Mouse (Mus musculus) leukemia stem cell, adult 10-12 weeks (primary cell): ENCODE measurements around the gene Lrrc32. TPM values are rescaled to one million over a fixed set of nuclear protein-coding genes. Genes with fewer than 3 reads are reported as not detected.

ENCODE experiments used
- polyA plus RNA-seq: library from polyadenylated mRNA; stranded (reverse); fragments of >175 nt; gene quantifications from 2 replicates; pipeline ENCODE4 v1.2.3, GENCODE M21; 2012; ENCODE audit warnings: low replicate concordance

Lrrc32 gene
- polyA plus RNA-seq: 0.86 and 1.3 TPM in 2 replicates

DNA sequence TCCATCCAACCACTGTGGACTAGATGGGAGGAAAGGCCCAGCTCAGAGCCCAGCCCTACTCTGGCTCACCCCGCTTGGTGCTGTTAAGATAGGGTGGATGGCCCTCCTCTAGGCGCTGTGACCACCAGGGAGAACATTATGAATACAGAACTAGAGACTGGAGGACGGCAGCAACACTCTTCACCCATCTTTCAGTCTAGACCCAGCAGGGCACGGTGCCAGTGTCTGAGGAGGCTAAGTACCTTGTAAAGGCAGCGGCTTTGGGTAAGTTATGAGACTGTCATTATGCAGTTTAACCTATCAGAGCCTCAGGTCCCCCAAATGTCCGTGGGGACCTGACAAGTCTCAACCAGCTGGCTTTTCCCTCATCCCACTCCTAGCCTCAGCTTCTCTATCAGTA, at the start of gene Lrrc32:
Gene Lrrc32 (plus strand): TSS at position 153 of the 400 bp plus-strand sequence.

DNA sequence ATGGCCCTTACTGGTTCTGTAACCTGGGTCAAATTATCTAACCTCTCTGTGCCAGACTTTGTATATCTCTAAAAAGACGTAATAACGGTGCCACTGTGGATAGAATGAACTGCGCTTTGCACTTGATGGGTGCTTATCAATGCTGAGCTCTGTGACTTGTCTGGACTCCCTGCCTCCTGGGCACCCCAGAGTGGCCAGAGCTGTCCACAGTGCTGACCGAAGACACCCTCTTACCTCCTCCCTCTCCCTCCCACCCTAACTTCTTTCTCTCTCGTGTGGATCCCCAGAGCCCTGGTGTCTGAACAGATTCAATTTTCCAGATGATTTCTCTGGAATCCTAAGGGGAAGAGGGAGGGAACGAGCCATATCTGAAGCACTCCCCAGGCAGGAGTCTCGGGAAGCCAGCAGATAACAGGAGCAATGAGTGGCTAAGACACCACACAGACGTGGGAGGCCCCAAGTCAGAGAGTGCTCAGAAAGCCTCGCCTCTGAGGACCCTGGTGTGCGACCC, 49.1 kb upstream of the Lrrc32 start, which contains the start of gene Gucy2d:
Gene Gucy2d (plus strand): TSS at position 461 of the 511 bp plus-strand sequence.

Other genes starting within 250 kb of the Lrrc32 start
- gene Acer3, start 168.1 kb upstream of the Lrrc32 start, polyA plus RNA-seq: 0.42 and 4.1 TPM in 2 replicates
- gene Tsku, start 128.0 kb upstream of the Lrrc32 start, polyA plus RNA-seq: 0.62 and 2.8 TPM in 2 replicates
- gene Gucy2d, start 48.9 kb upstream of the Lrrc32 start, polyA plus RNA-seq: not detected in 2 replicates
- gene Emsy, start 167.5 kb downstream of the Lrrc32 start, polyA plus RNA-seq: 2.7 and 3.6 TPM in 2 replicates
- 53.8 and 55.8 TPM in 2 replicates for gene Thap12, start 213.8 kb downstream of the Lrrc32 start, polyA plus RNA-seq